Mouse (Mus musculus): Measurements from ENCODE around the gene Abhd16a. TPM values are rescaled to one million over a fixed set of nuclear protein-coding genes. Genes with fewer than 3 reads are reported as not detected.
A peak's percentile ranks its signal among the peaks of the same experiment; 100 is the strongest.

Gene Abhd16a
- total and polyA plus RNA-seq, 3 experiments, result 28.9 to 80.6 (median 35.6) TPM

GRCm38 (mm10) chr17:35074097-35074496, 15.0 kb upstream of the Abhd16a start:
- Histone ChIP-seq H3K4me1 (ENCODE audit: insufficient read depth, low read depth, low read length) (peaks cover 43% of the 10 kb centered on the region), H3K9me3 (replicated peaks) (no peaks in the 10 kb centered on the region), H3K36me3 (replicated peaks) (no peaks in the 10 kb centered on the region), H3K27me3 (ENCODE audit: insufficient read depth, low read length) (peaks cover 21% of the 10 kb centered on the region), H3K4me3 (ENCODE audit: low read depth, low read length) (peak overlapping the region; percentile 4; the same call in 1 of the 2 replicates)
- DNase-seq (ENCODE audit: low spot score) (no peak), ATAC-seq (ENCODE audit: extremely low read depth, insufficient number of reproducible peaks, low FRiP score, poor library complexity, severe bottlenecking) (no peak)
- TF ChIP-seq GATA1 (IDR thresholded peaks at IDR 0.05; ENCODE audit: borderline replicate concordance, low read length), result no peak
- no peak for TF ChIP-seq GATA2 (IDR thresholded peaks at IDR 0.05; ENCODE audit: borderline replicate concordance, low read depth, low read length)
- no peak for TF ChIP-seq CTCF (IDR thresholded peaks at IDR 0.05; ENCODE audit: low read depth, low read length)
- no peak for TF ChIP-seq TAL1 (conservative IDR thresholded peaks at IDR 0.05; ENCODE audit: low read depth, low read length)
- no peak for TF ChIP-seq POLR2AphosphoS5 (IDR thresholded peaks at IDR 0.05; ENCODE audit: insufficient replicate concordance, low read depth, low read length)

GRCm38 (mm10) chr17:35076507-35077176, 12.4 kb upstream of the Abhd16a start, which contains the start of gene Ly6g6e:
Gene Ly6g6e, plus strand, starts transcription at chr17:35076902.
- ATAC-seq (ENCODE audit: extremely low read depth, insufficient number of reproducible peaks, low FRiP score, poor library complexity, severe bottlenecking), result no peak
- Histone ChIP-seq H3K9me3 (replicated peaks) (no peaks in the 10 kb centered on the region), H3K4me3 (ENCODE audit: low read depth, low read length) (no peak within 1 kb of the TSS), H3K27me3 (ENCODE audit: insufficient read depth, low read length) (peaks cover 8% of the 10 kb centered on the region; the same call in 1 of the 2 replicates), H3K36me3 (replicated peaks) (no peaks in the 10 kb centered on the region), H3K4me1 (ENCODE audit: insufficient read depth, low read depth, low read length) (peaks cover 58% of the 10 kb centered on the region)
- TF ChIP-seq TAL1 (conservative IDR thresholded peaks at IDR 0.05; ENCODE audit: low read depth, low read length) (no peak), GATA2 (IDR thresholded peaks at IDR 0.05; ENCODE audit: borderline replicate concordance, low read depth, low read length) (no peak), POLR2AphosphoS5 (IDR thresholded peaks at IDR 0.05; ENCODE audit: insufficient replicate concordance, low read depth, low read length) (no peak), CTCF (IDR thresholded peaks at IDR 0.05; ENCODE audit: low read depth, low read length) (no peak), GATA1 (IDR thresholded peaks at IDR 0.05; ENCODE audit: borderline replicate concordance, low read length) (no peak)
- DNase-seq (ENCODE audit: low spot score), result no peak

- Histone ChIP-seq H3K36me3 (replicated peaks) (no peaks in the 10 kb centered on the region), H3K4me1 (ENCODE audit: insufficient read depth, low read depth, low read length) (peaks cover 64% of the 10 kb centered on the region), H3K27me3 (ENCODE audit: insufficient read depth, low read length) (peaks cover 7% of the 10 kb centered on the region; the same call in 1 of the 2 replicates), H3K9me3 (replicated peaks) (no peaks in the 10 kb centered on the region), H3K4me3 (ENCODE audit: low read depth, low read length) (no peak overlapping the region)
- DNase-seq (ENCODE audit: low spot score), result no peak
- no peak for ATAC-seq (ENCODE audit: extremely low read depth, insufficient number of reproducible peaks, low FRiP score, poor library complexity, severe bottlenecking)
- TF ChIP-seq GATA1 (IDR thresholded peaks at IDR 0.05; ENCODE audit: borderline replicate concordance, low read length) (no peak), CTCF (IDR thresholded peaks at IDR 0.05; ENCODE audit: low read depth, low read length) (no peak), TAL1 (conservative IDR thresholded peaks at IDR 0.05; ENCODE audit: low read depth, low read length) (no peak), POLR2AphosphoS5 (IDR thresholded peaks at IDR 0.05; ENCODE audit: insufficient replicate concordance, low read depth, low read length) (no peak), GATA2 (IDR thresholded peaks at IDR 0.05; ENCODE audit: borderline replicate concordance, low read depth, low read length) (no peak)
Observed at GRCm38 (mm10) chr17:35077285-35077684, 11.8 kb upstream of the Abhd16a start.

GRCm38 (mm10) chr17:35077786-35078233, 11.3 kb upstream of the Abhd16a start, which contains the start of gene Ly6g6d:
Gene Ly6g6d, minus strand, starts transcription at chr17:35078065.
- no peak for DNase-seq (ENCODE audit: low spot score)
- Histone ChIP-seq H3K4me1 (ENCODE audit: insufficient read depth, low read depth, low read length) (peaks cover 68% of the 10 kb centered on the region), H3K4me3 (ENCODE audit: low read depth, low read length) (no peak within 1 kb of the TSS)

GRCm38 (mm10) chr17:35079778-35080177, 9.3 kb upstream of the Abhd16a start:
- DNase-seq (ENCODE audit: low spot score) (peak; percentile 83), ATAC-seq (ENCODE audit: extremely low read depth, insufficient number of reproducible peaks, low FRiP score, poor library complexity, severe bottlenecking) (peak; percentile 95)
- TF ChIP-seq TAL1 (conservative IDR thresholded peaks at IDR 0.05; ENCODE audit: low read depth, low read length) (peak; percentile 52), CTCF (IDR thresholded peaks at IDR 0.05; ENCODE audit: low read depth, low read length) (no peak; the same call in 1 of the 2 replicates), GATA1 (IDR thresholded peaks at IDR 0.05; ENCODE audit: borderline replicate concordance, low read length) (no peak)
- Histone ChIP-seq H3K9me3 (replicated peaks) (no peaks in the 10 kb centered on the region), H3K4me1 (ENCODE audit: insufficient read depth, low read depth, low read length) (peaks cover 81% of the 10 kb centered on the region), H3K36me3 (replicated peaks) (no peaks in the 10 kb centered on the region), H3K27me3 (ENCODE audit: insufficient read depth, low read length) (peaks cover 7% of the 10 kb centered on the region; the same call in 1 of the 2 replicates), H3K4me3 (ENCODE audit: low read depth, low read length) (peak overlapping the region; percentile 66; the same call in 1 of the 2 replicates)

More at GRCm38 (mm10) chr17:35077786-35078233, 11.3 kb upstream of the Abhd16a start, which contains the start of gene Ly6g6d:
- Histone ChIP-seq H3K27me3 (ENCODE audit: insufficient read depth, low read length) (peaks cover 7% of the 10 kb centered on the region; the same call in 1 of the 2 replicates), H3K36me3 (replicated peaks) (no peaks in the 10 kb centered on the region), H3K9me3 (replicated peaks) (no peaks in the 10 kb centered on the region)
- TF ChIP-seq GATA1 (IDR thresholded peaks at IDR 0.05; ENCODE audit: borderline replicate concordance, low read length), result no peak
- ATAC-seq (ENCODE audit: extremely low read depth, insufficient number of reproducible peaks, low FRiP score, poor library complexity, severe bottlenecking), result no peak

- peak overlapping the region; percentile 53; the same call in 1 of the 2 replicates for H3K4me3 ChIP-seq (ENCODE audit: low read depth, low read length)
Observed at GRCm38 (mm10) chr17:35080248-35080647, 8.8 kb upstream of the Abhd16a start.

More at GRCm38 (mm10) chr17:35080248-35080647, 8.8 kb upstream of the Abhd16a start:
- Histone ChIP-seq H3K4me1 (ENCODE audit: insufficient read depth, low read depth, low read length) (peaks cover 85% of the 10 kb centered on the region), H3K36me3 (replicated peaks) (no peaks in the 10 kb centered on the region), H3K27me3 (ENCODE audit: insufficient read depth, low read length) (peaks cover 7% of the 10 kb centered on the region; the same call in 1 of the 2 replicates), H3K9me3 (replicated peaks) (no peaks in the 10 kb centered on the region)
- no peak for ATAC-seq (ENCODE audit: extremely low read depth, insufficient number of reproducible peaks, low FRiP score, poor library complexity, severe bottlenecking)
- TF ChIP-seq GATA1 (IDR thresholded peaks at IDR 0.05; ENCODE audit: borderline replicate concordance, low read length) (no peak), POLR2AphosphoS5 (IDR thresholded peaks at IDR 0.05; ENCODE audit: insufficient replicate concordance, low read depth, low read length) (no peak), CTCF (IDR thresholded peaks at IDR 0.05; ENCODE audit: low read depth, low read length) (no peak), GATA2 (IDR thresholded peaks at IDR 0.05; ENCODE audit: borderline replicate concordance, low read depth, low read length) (no peak), TAL1 (conservative IDR thresholded peaks at IDR 0.05; ENCODE audit: low read depth, low read length) (no peak)
- DNase-seq (ENCODE audit: low spot score), result no peak

Data from G1E (cell line).